Mouse (Mus musculus) ovary, postnatal 36 days (tissue): ENCODE measurements around the gene Hnrnpul1.
"Not testable (repeated sequence)": the region's sequence is repeated elsewhere in the genome, so short reads cannot be mapped to it uniquely, and the experiment has no call there.

Experiments
- DNase-seq: peaks from one replicate; pipeline ENCODE4 v3.0.0; 2022; ENCODE audit warnings: low spot score, mixed read lengths

Hnrnpul1 gene

GRCm38 (mm10) chr7:25754738-25755467, at the start of gene Hnrnpul1:
Gene Hnrnpul1 (minus strand): TSS chr7:25754757.
- peak; percentile 98 for DNase-seq

- DNase-seq, result no peak
These were observed 48.9 kb upstream of the Hnrnpul1 start for GRCm38 (mm10) chr7:25803460-25803859.

GRCm38 (mm10) chr7:25802241-25803125, 47.9 kb upstream of the Hnrnpul1 start:
- peak; percentile 78 for DNase-seq

GRCm38 (mm10) chr7:25801031-25801430, 46.5 kb upstream of the Hnrnpul1 start:
- DNase-seq, result no peak

- DNase-seq, result no peak
These were observed 44.8 kb upstream of the Hnrnpul1 start for GRCm38 (mm10) chr7:25799369-25799768.

GRCm38 (mm10) chr7:25798540-25798939, 44.0 kb upstream of the Hnrnpul1 start:
- DNase-seq, result no peak

- no peak for DNase-seq
These were observed 40.2 kb upstream of the Hnrnpul1 start for GRCm38 (mm10) chr7:25794775-25795174.

- DNase-seq, result no peak
These were observed 39.1 kb upstream of the Hnrnpul1 start for GRCm38 (mm10) chr7:25793679-25794078.

- DNase-seq, result not testable (repeated sequence)
These were observed 38.4 kb upstream of the Hnrnpul1 start for GRCm38 (mm10) chr7:25792966-25793365.

- no peak for DNase-seq
These were observed 36.1 kb upstream of the Hnrnpul1 start for GRCm38 (mm10) chr7:25790615-25791014.

- DNase-seq, result no peak
These were observed 34.5 kb upstream of the Hnrnpul1 start for GRCm38 (mm10) chr7:25789129-25789440.

- DNase-seq, result peak; percentile 82
These were observed 33.9 kb upstream of the Hnrnpul1 start, which contains the start of gene Axl for GRCm38 (mm10) chr7:25788220-25789128. Gene Axl (minus strand): TSS chr7:25788705.

GRCm38 (mm10) chr7:25787456-25788219, 33.1 kb upstream of the Hnrnpul1 start:
- no peak for DNase-seq

GRCm38 (mm10) chr7:25786974-25787373, 32.4 kb upstream of the Hnrnpul1 start:
- no peak for DNase-seq

- no peak for DNase-seq
These were observed 31.2 kb upstream of the Hnrnpul1 start for GRCm38 (mm10) chr7:25785752-25786151.

- no peak for DNase-seq
These were observed 30.3 kb upstream of the Hnrnpul1 start for GRCm38 (mm10) chr7:25784808-25785207.

GRCm38 (mm10) chr7:25783746-25784145, 29.2 kb upstream of the Hnrnpul1 start:
- no peak for DNase-seq

GRCm38 (mm10) chr7:25782744-25783143, 28.2 kb upstream of the Hnrnpul1 start:
- DNase-seq, result no peak

- no peak for DNase-seq
These were observed 27.5 kb upstream of the Hnrnpul1 start for GRCm38 (mm10) chr7:25781937-25782610.

- peak; percentile 86 for DNase-seq
These were observed 26.9 kb upstream of the Hnrnpul1 start for GRCm38 (mm10) chr7:25781321-25781936.
